Mouse (Mus musculus): ENCODE measurements around the gene Sept3. TPM values are rescaled to one million over a fixed set of nuclear protein-coding genes. Genes with fewer than 3 reads are reported as not detected.

Gene Sept3
- polyA plus RNA-seq, 1 experiment from 2014 or later, result 359 TPM

DNA sequence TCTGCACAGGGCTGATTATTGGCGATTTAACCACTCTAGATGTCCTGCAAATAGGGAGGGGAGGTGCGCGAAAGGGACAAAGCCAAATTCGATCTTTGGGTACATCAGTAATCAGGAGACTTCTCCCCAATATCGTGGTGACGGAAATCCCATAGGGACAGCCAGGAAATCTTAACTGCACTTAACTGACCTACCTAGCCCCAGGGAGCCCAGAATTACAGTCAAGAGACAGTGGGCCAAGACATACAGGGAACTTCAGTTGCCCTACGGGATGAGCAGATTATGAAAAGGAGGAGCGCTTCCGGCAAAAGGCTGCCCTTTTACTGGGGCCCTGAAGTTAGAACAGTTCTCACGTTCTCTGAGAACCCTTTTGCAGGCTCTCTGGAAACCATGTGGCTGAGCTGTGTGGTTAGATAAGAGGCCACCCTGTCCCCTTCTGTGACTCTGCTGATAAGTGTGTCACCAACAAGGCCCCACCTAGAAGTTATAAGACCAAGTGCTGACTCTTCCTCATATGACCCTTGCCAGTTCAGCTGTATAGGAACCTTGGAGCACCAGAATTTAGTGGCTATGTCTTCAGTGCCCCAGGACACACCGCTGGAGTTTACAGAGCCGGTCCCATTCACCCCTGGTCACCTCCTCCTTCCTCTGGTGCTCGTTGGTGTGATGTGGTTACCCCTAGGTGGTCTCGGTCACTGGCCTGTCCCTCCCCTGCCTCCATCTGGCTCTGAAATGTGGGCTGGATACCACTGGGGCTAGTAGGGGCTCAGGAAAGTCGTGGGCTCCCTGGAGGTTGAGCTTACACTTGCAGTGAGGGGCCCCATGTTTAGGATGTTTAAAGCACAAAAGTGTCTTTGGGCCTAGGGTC, 67.2 kb downstream of the Sept3 start:
- peak overlapping the region; percentile 54 for H3K4me2 ChIP-seq
- H3K9ac ChIP-seq, result peak overlapping the region; percentile 65
- WGBS, result 68% methylated on average over 15 of the region's 15 CpGs
- H3K9me3 ChIP-seq, result no peaks in the 10 kb centered on the region
- H3K4me3 ChIP-seq, result peak overlapping the region; percentile 34; the same call in 1 of the 2 replicates
- ATAC-seq (ENCODE audit: low read depth), result no peak
- no peaks in the 10 kb centered on the region for H3K36me3 ChIP-seq
- H3K4me1 ChIP-seq (replicated peaks), result peaks cover 36% of the 10 kb centered on the region
- H3K27ac ChIP-seq (replicated peaks), result peak overlapping the region; percentile 28; the same call in 1 of the 2 replicates
- peaks cover 25% of the 10 kb centered on the region for H3K27me3 ChIP-seq

DNA sequence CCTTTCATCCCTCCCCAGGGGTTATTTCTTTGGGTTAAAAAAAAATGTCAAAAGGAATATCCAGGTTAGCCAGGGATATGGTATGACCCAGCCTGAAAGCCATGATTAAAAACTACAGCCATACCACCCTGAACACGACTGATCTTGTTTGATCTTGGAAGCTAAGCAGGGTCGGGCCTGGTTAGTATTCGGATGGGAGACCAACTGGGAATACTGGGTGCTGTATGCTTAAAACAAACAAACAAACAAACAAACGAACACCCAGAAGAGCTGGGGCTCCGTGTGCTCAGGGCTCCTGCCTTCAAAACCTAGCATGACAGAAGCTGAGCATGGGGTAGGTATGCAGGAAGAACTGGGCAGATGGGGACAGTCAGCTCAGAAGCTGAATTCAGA, 67.8 kb downstream of the Sept3 start:
- no peak overlapping the region for H3K4me3 ChIP-seq
- peaks cover 25% of the 10 kb centered on the region for H3K27me3 ChIP-seq
- 86% methylated on average over 5 of the region's 5 CpGs for WGBS
- H3K27ac ChIP-seq (replicated peaks), result no peak overlapping the region
- H3K9ac ChIP-seq, result no peak overlapping the region
- H3K9me3 ChIP-seq, result no peaks in the 10 kb centered on the region
- 0 out of 2 replicates have a peak overlapping the region, but pooled peaks have one; percentile 54 for H3K4me2 ChIP-seq
- no peak for ATAC-seq (ENCODE audit: low read depth)
- H3K4me1 ChIP-seq (replicated peaks), result peaks cover 36% of the 10 kb centered on the region
- no peaks in the 10 kb centered on the region for H3K36me3 ChIP-seq

DNA sequence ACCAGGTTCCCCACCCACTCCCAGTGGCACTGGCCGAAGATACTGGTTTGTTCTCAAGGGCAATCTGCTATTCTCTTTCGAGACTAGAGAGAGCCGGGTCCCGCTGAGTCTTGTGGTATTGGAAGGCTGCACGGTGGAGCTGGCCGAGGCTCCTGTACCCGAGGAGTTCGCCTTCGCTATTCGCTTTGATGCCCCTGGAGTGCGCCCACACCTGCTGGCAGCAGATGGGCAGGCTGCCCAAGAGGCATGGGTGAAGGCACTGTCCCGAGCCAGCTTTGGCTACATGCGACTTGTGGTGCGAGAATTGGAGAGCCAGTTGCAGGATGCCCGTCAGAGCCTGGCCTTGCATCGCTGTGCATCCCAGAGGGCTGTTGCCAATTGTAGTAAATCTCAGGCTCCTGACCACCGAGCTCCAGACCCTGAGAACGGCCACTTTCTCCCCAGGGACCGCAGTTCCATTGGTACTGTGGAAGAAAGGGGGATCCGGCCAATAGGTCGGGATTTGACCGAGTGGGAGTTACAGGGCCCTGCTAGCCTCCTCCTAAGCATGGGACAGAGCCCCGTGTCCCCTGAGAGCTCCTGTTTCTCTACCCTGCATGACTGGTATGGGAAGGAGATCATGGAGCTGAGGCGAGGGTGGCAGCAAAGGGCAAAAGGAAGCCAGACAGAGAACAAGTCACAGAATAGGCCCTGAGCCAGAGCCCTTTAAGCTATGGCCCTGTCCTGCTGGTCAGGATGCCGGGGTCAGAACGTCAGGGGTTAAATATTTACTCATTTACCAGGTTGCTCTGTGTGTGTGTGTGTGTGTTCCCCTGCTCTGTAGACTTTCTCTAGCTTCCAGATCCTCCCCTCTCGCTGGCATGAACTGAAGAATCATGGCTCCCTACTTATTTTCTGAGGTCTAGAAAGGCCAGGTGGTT, 68.9 kb downstream of the Sept3 start:
- Histone ChIP-seq H3K27me3 (peaks cover 25% of the 10 kb centered on the region), H3K27ac (replicated peaks) (no peak overlapping the region), H3K4me2 (no peak overlapping the region), H3K9me3 (no peaks in the 10 kb centered on the region), H3K36me3 (peaks cover 9% of the 10 kb centered on the region), H3K4me1 (replicated peaks) (peaks cover 37% of the 10 kb centered on the region), H3K9ac (no peak overlapping the region), H3K4me3 (no peak overlapping the region)
- 89% methylated on average over 27 of the region's 27 CpGs for WGBS
- ATAC-seq (ENCODE audit: low read depth), result no peak

Other genes starting within 250 kb of the Sept3 start
- gene Desi1, start 241.0 kb upstream of the Sept3 start, polyA plus RNA-seq (2015; fragmentation: Nextera tagmentation; extraction: Ambion mirVana), result 43.4 and 46.2 TPM in 2 replicates
- 230 and 245 TPM in 2 replicates for gene Snu13, start 227.3 kb upstream of the Sept3 start, polyA plus RNA-seq (2015; fragmentation: Nextera tagmentation; extraction: Ambion mirVana)
- gene 4930407I10Rik, start 215.7 kb upstream of the Sept3 start, polyA plus RNA-seq (2015; fragmentation: Nextera tagmentation; extraction: Ambion mirVana), result not detected in 2 replicates
- gene Mei1, start 204.9 kb upstream of the Sept3 start, polyA plus RNA-seq (2015; fragmentation: Nextera tagmentation; extraction: Ambion mirVana), result 0.04 TPM in 1 of 2 replicates, not detected in the other
- gene Ccdc134, start 147.0 kb upstream of the Sept3 start, polyA plus RNA-seq (2015; fragmentation: Nextera tagmentation; extraction: Ambion mirVana), result 13.0 and 14.7 TPM in 2 replicates
- gene Srebf2, start 127.7 kb upstream of the Sept3 start, polyA plus RNA-seq (2015; fragmentation: Nextera tagmentation; extraction: Ambion mirVana), result 184 and 189 TPM in 2 replicates
- 0.72 and 0.82 TPM in 2 replicates for gene Shisa8, start 62.1 kb upstream of the Sept3 start, polyA plus RNA-seq (2015; fragmentation: Nextera tagmentation; extraction: Ambion mirVana)
- 0.13 and 0.66 TPM in 2 replicates for gene Tnfrsf13c, start 50.5 kb upstream of the Sept3 start, polyA plus RNA-seq (2015; fragmentation: Nextera tagmentation; extraction: Ambion mirVana)
- gene Cenpm, start 30.1 kb upstream of the Sept3 start, polyA plus RNA-seq (2015; fragmentation: Nextera tagmentation; extraction: Ambion mirVana), result 15.2 and 16.5 TPM in 2 replicates
- gene 1500009C09Rik, start 22.5 kb upstream of the Sept3 start, polyA plus RNA-seq (2015; fragmentation: Nextera tagmentation; extraction: Ambion mirVana), result 7.8 and 7.9 TPM in 2 replicates
- gene Wbp2nl, start 24.1 kb downstream of the Sept3 start, polyA plus RNA-seq (2015; fragmentation: Nextera tagmentation; extraction: Ambion mirVana), result not detected in 2 replicates
- 26.5 and 33.4 TPM in 2 replicates for gene Naga, start 64.0 kb downstream of the Sept3 start, polyA plus RNA-seq (2015; fragmentation: Nextera tagmentation; extraction: Ambion mirVana)
- gene Pheta2, start 64.0 kb downstream of the Sept3 start, polyA plus RNA-seq (2015; fragmentation: Nextera tagmentation; extraction: Ambion mirVana), result 3.0 and 3.7 TPM in 2 replicates
- gene Smdt1, start 64.1 kb downstream of the Sept3 start, polyA plus RNA-seq (2015; fragmentation: Nextera tagmentation; extraction: Ambion mirVana), result 383 and 401 TPM in 2 replicates
- 343 and 383 TPM in 2 replicates for gene Ndufa6, start 79.4 kb downstream of the Sept3 start, polyA plus RNA-seq (2015; fragmentation: Nextera tagmentation; extraction: Ambion mirVana)
- gene Cyp2d22, start 105.4 kb downstream of the Sept3 start, polyA plus RNA-seq (2015; fragmentation: Nextera tagmentation; extraction: Ambion mirVana), result 1.5 and 3.5 TPM in 2 replicates
- not detected in 2 replicates for gene Cyp2d11, start 119.1 kb downstream of the Sept3 start, polyA plus RNA-seq (2015; fragmentation: Nextera tagmentation; extraction: Ambion mirVana)
- not detected in 2 replicates for gene Cyp2d10, start 132.3 kb downstream of the Sept3 start, polyA plus RNA-seq (2015; fragmentation: Nextera tagmentation; extraction: Ambion mirVana)
- gene Cyp2d9, start 158.5 kb downstream of the Sept3 start, polyA plus RNA-seq (2015; fragmentation: Nextera tagmentation; extraction: Ambion mirVana), result not detected in 2 replicates